Mouse (Mus musculus): ENCODE results near the gene Surf1. TPM values are rescaled to one million over a fixed set of nuclear protein-coding genes. Genes with fewer than 3 reads are reported as not detected.

Gene Surf1
- total RNA-seq, 4 experiments from 2014 or later = 58.5 to 70.1 (median 64.5) TPM

DNA sequence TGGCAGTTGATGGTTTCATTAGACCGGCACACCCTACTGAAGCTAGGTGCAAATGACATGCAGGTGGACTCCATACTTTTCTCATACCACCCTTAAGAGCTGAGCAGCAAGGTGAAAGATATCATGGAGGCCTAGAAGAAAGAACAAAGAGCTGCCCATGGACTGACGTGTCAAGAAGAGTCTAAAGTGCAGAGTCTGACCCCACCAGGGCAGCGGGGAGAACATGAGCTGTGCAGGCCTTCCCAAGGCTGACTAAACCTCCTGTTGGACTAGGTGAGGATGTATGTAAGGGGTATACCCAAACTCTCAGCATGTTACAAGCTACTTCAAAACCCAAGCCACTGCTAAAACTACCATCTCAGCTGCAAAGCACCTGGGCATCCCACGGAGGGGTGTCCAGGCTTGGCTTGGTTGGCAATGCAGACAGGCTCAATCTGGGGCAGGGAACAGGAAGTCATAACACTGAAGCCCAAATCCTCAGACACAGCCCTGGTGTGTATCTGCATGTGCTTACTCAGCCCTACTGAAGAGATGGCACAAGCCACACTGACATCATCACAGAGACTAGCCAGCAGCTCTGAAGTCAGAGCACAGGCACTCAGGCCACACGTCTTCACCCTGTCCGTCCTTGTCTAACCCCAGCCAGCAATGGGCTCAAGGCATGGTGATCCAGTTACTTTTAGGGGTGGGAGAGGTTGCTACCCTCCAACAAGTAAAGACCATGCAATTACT is 11.6 kb upstream of the Surf1 start:
- DNase-seq (ENCODE audit: low spot score) = no peak

DNA sequence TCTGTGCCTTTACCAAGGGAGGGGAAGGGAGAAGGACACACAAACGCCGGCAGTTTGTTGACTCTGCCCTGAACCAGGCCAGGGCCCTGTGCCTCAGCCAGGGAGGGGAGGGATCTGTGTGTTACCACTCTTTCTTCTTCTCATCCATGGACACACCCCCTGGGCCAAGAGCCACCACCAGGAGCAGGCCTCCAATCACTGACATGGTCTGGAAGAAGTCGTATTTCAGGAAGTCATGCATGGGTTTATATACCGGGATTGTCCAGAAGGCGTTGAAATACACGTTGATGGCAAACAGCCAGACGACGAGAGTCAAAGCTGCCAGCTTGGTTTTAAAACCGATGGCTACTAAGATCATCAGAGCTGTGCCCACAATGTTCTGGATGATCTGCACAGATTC is 5.5 kb upstream of the Surf1 start:
- DNase-seq (ENCODE audit: low spot score) = no peak

DNA sequence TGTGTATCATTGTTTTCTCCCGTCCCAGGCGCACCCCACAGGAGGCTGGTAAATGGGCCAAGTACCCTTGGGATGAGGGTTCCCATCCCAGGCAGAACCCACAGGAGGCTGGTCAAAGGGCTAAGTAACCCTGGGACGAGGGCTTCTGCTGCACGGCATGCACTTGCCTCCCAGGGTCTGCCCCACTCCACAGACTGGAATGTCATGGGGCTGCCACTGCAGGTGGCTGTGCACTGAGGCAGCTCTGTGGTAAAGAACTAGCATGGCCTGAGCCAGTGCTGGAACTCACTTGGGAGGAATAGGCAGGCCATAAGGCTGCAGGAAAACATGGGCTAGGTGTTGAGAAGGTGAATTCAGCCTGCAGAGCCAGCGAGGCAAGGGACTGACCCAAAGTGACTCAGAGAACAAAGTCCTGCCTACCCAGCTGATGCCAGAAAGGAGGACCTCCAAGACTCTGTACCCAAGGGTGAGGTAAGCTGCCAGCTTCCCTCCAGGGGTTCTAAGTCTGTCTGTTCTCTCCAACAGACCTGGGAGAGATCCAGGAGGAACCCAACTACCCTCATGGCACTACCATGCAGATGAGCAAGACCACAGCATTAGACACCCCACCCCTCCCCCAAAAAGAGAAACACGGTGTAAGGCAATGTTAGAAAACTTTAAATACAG is 4.0 kb upstream of the Surf1 start:
- no peak for DNase-seq (ENCODE audit: low spot score)

DNA sequence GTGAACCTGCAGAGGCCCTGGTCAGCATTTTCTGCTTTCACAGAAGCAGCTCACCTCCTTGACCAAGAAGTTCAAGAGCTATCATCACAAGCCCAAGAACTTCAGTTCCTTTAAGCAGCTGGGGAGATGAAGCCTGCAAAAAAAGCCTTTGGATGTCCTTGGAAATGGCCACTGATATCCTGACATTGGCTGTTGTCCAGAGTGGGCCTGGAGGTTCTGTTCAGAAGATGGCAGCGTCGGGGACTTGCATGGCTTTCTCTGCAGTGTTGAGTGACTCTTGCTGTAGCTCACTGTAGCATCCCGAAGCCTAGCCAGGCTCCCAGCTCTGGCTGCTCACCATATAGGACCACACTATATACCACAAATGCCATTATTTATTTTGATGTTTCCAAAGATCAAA is 3.4 kb upstream of the Surf1 start:
- DNase-seq (ENCODE audit: low spot score) = no peak

DNA sequence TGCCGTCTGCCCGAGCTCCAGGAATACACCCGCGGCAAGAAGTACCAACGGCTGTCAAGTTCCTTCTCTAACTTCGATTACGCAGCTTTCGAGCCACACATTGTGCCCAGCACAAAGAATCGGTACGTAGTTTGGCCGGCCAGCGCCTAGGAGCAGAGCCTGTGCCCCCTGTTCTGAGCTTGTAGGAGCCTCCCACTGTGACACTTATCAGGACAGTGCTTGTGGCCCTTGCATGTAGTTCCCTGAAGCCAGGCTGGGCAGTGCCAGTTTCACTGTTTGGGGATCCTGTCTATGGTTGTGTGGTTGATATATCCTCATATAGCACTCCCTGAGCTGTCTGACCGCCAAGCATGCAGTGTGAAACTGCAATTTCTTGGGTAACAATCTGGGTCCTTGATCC is 408 bp upstream of the Surf1 start:
- DNase-seq (ENCODE audit: low spot score) = no peak

DNA sequence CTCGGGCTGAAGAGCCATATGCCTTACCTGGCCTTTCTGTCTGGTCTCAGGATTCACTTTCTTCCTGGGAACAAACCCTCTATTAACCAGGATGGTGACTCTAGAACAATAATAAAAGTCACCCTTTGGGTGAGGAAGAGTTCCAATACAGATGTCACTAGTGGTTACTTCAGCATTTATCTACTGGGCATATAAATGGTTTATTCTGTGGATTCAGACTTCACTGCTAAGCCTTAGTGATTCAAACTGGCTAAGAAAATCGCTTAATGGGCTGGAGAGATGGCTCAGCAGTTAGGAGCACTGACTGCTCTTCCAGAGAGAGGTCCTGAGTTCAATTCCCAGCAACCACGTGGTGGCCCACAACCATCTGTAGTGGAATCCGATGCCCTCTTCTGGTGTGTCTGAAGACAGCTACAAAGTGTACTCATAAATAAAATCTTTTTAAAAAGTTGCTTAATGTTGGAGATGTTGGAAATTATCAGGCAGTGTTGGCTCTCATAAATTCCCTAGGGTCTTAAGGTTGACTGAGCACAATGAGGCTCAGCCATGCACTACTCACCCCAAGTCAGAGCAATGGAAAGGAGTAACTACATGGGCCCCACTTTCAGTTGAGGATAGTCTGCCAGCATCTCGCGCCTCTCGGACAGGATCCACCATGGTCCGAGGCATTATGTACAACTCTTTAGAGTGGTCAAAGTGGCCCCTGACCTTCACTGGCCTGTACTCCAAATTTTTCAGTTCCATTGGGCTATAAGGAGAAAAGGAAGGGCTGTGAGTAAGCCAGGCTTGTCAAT is 2.0 kb downstream of the Surf1 start:
- DNase-seq (ENCODE audit: low spot score) = no peak

DNA sequence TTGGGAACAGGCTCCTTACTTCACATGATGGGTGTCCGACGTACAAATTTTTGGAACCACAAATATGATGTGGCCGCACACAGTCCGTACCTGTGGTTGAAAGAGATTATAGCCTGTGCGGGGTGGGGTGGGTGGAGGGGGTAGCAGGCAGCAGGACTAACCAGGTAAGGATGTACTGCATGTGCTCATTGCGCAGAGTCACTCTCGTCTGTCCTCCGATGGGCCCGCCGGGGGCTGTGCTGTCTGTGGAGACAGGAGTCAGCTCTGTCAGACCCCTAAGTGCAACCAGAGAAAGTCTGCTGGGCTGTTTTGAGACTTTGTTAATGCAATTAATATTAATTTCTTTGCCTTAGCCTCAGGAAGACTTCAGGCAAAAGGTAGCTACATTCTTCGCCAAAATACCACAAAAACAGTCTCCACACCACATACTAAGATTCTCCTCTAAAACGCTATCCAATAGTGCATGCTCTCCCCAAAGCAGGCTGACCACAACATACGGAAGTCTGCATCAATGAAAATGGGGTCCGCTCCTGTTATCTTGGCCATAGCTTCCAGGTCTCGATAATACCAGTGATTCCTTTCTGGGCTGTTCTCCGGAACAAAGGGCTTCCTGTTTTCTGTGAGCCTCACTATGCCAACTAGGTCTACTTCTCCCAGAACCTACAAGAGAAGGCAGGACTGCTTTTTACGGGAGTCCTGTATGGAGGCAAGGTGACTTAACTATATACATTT is 2.7 kb downstream of the Surf1 start:
- no peak for DNase-seq (ENCODE audit: low spot score)

DNA sequence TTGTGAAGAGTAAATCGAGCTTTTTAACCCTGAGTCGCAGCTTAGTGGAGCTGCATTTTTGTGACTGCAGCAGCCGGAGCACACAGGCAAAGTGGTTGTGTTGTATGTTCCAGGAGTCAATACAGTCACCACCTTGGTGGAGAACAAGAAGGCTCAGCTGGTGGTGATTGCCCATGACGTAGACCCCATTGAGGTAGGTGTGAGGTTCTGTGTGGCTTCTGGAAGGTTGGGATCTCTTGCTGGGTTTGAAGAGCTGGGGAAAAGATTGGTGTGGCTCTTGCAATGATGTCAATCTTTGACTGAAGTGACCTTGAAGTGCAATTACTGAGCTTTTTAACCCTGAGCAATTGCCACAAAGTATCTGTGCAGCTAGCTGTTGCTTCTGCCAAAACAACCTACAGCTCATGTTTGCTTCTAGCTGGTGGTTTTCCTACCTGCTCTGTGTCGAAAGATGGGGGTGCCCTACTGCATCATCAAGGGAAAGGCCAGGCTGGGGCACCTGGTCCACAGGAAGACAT is 4.0 kb downstream of the Surf1 start:
- no peak for DNase-seq (ENCODE audit: low spot score)

DNA sequence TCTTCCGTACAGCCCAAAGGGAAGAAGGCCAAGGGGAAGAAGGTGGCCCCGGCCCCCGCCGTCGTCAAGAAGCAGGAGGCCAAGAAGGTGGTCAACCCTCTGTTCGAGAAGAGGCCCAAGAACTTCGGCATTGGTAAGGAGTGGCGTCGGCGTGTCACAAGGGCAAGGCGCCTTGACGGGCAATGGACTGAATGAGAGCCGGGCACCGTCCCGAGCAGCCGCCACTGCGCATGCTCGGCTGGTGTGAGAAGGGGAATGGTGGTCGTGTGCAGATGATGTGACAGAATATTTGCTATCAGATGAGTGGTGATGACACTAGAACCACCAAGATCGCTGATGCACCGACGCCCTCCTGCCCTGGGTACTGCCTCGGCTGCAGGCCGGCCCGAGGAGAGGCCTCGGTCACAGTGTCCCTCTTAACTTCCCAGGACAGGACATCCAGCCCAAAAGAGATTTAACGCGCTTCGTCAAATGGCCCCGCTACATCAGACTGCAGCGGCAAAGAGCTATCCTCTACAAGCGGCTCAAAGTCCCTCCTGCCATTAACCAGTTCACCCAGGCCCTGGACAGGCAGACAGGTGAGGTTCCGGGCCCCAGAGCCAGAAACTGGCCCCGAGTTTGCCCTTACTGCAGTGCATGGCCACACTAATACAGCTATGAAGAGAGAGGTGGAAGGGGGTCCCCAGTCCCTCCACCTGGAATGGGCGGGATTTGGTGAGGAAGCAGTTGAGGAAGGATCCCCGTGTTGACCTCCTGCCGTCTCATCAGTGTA is 5.2 kb downstream of the Surf1 start:
- DNase-seq (ENCODE audit: low spot score) = no peak

DNA sequence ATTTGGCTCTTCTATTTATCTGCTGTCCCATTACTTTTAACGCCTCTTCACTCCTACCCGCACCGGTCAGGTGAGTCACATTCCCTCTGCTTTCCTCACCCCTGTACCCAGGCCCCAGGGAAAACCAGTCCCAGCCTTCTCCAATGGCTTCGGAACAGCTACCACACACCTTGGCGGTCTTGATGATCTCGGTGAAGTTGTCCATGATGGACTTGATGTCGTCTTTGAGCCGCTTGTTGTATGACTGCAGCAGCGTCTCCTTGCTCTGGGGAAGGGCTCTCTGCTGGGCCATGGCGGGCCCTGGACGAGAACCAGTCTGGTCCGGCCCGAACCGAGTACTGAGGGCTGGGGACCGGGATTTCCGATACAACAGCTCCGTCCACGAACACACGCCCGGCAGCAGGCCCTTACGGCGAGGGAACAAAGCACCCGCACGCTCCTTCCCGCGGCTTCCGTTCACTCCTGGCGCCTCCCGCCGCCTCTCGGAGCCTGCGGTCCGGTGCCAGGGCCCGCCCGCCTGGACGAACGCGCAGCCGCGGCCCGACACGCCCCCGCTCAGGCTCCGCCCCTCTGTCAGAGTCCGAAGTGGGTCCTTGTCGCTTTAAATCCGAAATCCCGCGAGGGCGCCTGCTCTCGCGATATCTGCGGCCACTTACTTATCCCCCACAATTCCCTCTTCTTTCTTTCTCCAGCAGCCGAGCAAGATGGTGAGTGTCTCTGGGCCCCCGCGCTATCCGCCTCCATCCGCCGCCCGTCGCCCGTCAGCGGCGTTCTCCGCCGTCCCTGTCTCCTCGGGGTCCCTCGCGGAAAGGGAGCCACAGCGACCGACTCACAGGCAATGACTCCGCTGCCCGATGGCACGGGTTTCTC is 6.0 kb downstream of the Surf1 start, which contains the start of the genes Med22 and Rpl7a:
TSS of gene Med22 (minus strand) at position 554 of the 870 bp plus-strand sequence.
TSS of gene Rpl7a (plus strand) at position 641 of the 870 bp plus-strand sequence.
- DNase-seq (ENCODE audit: low spot score) = peak; percentile 99

DNA sequence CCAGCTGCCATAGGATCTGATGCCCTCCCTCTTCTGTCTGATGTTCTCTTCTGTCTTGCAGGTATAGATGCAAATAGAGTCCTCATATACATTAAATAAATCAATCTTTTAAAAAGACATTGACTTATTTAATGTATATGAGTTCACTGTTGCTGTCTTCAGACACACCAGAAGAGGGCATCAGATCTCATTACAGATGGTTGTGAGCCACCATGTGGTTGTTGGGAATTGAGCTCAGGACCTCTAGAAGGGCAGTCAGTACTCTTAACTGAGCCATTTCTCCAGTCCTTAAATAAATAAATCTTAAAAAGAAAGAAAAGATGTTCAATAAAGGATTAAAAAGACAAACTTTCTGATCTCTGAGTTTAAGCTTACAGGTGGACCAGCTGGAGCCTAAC is 6.9 kb downstream of the Surf1 start:
- no peak for DNase-seq (ENCODE audit: low spot score)

DNA sequence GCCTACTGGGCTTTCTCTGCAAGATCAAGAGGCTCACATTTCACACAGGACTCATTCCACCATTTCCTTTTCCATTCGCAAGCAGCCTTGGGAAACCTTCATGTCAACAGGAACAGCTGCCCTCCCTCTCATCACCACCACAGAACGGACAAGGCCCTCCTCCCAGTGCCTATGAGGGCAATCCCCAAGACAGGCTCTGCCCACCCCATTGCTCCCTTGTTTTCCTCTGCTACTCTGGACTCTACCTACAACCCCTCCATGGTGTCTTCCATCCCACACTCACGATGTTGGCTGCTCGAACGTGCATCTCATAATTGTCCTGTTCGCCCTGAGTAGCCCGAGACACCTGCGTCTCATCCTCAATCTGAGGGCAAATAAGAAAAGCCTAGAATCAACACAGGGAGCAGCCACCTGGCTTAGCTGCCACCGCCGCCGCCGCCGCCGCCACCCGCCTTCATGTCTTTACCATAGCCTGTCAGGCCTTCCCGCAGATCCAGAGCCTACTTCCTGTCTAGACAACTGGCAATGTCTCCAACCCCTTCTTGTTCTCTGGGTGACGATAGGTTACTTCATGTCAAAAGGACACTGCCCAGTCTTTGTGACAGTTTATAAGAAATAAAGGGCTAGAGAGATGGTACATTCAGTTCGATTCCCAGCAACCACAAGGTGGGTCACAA is 7.5 kb downstream of the Surf1 start:
- no peak for DNase-seq (ENCODE audit: low spot score)

DNA sequence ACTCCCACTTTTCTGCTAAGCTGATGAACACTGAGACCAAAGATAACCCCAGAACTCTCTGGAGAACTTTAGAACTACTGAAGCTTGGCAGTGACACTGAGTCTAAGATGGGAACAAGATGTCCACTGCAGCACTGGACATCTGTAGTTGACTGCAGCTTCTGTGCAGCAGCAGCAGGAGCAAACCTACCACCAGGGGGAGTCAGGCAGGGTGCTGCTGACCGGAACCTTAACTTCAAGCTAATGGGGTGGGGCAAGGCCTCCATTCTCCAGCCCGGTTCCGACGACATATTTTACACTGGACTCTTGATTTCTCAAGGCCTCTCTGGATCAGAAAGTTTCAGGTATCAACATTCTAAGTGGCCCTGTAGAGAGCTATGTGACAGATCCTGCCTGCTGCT is 9.2 kb downstream of the Surf1 start:
- peak; percentile 28 for DNase-seq (ENCODE audit: low spot score)

DNA sequence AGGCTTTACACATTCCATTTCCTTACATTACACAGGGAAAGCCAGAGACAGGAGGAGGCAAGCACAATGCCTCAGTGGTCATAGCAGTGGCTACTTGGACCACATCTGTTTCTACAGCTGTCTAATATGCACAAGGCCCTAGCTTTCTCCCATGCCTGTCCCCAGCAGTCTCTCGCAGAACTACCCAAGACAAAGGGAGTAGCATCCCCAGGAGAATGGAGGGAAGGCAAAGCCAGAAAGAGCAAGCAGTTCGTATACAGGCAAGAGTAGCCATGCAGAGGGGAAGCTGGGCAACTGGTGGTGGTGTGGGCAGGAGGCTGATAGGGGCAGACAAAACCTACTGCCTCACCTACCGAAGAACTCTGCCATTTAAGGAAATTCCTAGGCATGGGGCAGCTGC is 9.9 kb downstream of the Surf1 start:
- no peak for DNase-seq (ENCODE audit: low spot score)

DNA sequence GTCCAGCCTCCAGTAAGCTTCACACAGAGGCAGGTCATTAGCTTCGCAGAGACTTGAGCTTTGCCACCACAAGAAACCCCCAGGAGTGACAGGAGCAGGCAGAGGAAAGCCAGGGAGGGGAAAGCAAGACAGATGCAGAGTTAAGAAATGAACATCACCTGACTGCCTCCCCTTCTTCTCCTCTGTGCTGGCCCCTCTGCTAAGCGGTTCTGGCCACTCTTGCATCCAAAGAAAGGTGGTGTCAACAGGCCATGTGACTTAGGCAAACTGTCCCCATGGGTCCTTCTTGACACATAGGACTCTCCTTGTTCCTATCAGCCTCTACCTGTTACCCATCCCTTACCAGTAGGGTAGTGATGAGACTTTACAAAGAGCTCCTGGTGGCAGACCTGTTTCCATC is 10.4 kb downstream of the Surf1 start:
- no peak for DNase-seq (ENCODE audit: low spot score)

DNA sequence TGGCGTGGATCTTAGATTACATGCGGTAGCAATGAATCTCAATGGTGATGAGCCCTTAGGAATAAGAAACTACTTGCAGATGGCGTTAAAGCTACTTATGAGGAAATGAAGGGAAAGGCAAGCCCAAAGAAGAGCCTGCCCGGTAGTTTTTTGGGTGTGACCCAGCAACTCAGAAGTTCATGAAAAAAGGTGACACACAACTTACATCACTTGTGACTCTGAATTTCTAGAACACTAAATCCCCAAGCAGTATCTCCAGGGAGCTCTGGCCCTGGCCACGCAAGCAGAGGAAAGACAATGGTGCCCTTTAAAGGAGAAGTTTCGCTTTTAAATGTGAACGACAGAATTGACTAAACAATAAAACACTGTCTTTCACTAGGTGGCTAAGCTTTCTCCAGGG is 13.0 kb downstream of the Surf1 start:
- no peak for DNase-seq (ENCODE audit: low spot score)

DNA sequence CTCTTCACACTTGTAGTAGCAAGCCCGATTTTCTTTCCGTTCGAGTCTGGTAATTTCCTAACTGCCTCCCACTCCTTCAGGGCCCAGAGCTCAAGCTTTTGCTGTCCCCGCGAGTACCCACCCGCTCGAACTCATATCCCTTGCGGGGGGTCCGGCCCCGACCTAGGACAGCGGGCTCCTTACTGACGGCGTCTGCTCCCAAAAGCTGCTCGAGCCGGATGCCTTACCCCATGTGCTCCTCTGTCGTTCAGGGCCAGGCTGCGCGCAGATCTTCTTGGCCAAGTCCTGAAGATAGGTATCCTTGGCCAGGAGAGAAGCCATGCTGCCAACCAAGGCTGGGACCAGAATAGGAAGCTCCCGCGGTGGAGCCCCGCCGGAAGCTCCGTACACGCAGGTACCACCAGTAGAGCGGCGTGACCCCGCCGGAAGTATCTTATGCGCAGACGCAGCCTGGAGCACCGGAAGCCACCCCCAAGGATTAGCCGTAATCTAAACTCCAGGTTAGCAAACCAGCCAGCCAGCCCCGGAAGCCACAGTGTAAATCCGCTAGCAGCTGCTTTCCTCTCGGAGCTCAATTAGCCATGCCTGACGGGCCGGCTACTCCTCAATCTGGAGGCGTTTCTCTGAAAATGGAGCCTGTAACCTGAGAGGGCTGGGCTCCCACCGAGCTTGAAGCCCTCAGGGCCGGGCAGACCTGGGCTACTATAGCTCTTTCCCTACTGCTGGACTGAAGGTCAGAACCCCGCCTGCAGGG is 13.7 kb downstream of the Surf1 start, which contains the start of gene Surf6:
TSS of gene Surf6 (minus strand) at position 413 of the 754 bp plus-strand sequence.
- DNase-seq (ENCODE audit: low spot score) = peak; percentile 97

DNA sequence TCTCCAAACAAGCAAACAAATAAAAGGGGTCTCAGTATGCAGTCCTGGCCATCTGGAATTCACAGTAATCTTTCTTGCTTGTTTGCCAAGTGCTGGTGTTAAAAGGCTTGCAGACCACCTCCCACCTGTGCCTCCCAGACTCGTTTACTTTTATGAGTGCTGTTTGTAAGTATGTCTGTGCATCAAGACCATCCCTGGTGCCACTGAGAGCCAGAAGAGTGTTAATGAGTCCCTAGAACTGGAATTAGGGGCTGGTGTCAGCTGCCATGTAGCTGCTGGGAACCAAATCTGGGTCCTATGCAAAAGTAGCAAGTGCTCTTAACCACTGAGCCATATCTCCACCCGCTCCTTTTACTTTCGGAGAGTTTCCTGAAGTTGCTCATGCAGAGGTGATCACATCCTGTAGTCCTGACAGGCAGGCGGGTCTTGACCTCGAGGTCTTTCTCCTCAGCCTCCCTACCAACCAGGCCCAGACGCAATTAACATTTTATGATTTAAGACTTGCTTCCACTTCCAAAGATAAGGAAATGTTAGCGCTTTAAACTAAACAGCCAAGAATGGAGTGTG is 14.4 kb downstream of the Surf1 start:
- DNase-seq (ENCODE audit: low spot score) = no peak
